Mouse (Mus musculus) testis, adult 2 months (tissue): ENCODE measurements around the gene Klk1b8. TPM values are rescaled to one million over a fixed set of nuclear protein-coding genes. Genes with fewer than 3 reads are reported as not detected.

Experiments used
- H3K27ac ChIP-seq: fragments of 200-500 bp; 2 replicates; pipeline ENCODE4 v1.5.1; 2012; ENCODE audit warnings: low read depth, low read length; ENCODE audit not compliant: control insufficient read depth, insufficient read depth
- H3K27me3 ChIP-seq: fragments of 200-500 bp; 2 replicates; pipeline ENCODE4 v1.6.1; 2012; ENCODE audit warnings: mild to moderate bottlenecking, low read length, moderate library complexity; ENCODE audit not compliant: control insufficient read depth, insufficient read depth
- H3K36me3 ChIP-seq: fragments of 200-500 bp; 2 replicates; pipeline ENCODE4 v1.6.1; 2012; ENCODE audit warnings: mild to moderate bottlenecking, low read length; ENCODE audit not compliant: control insufficient read depth, insufficient read depth
- H3K4me1 ChIP-seq: fragments of 200-500 bp; 2 replicates; pipeline ENCODE4 v1.6.1; 2012; ENCODE audit warnings: low read length; ENCODE audit not compliant: control insufficient read depth, insufficient read depth
- H3K4me3 ChIP-seq: fragments of 200-500 bp; 2 replicates; pipeline ENCODE4 v1.5.1; 2012; ENCODE audit warnings: low read depth, mild to moderate bottlenecking, low read length, moderate library complexity, mixed read lengths; ENCODE audit not compliant: control insufficient read depth
- CTCF ChIP-seq: fragments of 200-500 bp; IDR thresholded peaks from 2 replicates; pipeline ENCODE4 v1.5.1; 2012; ENCODE audit warnings: low read depth, mild to moderate bottlenecking, inconsistent platforms, low read length, moderate library complexity; ENCODE audit not compliant: control insufficient read depth, insufficient read depth, insufficient replicate concordance
- POLR2A ChIP-seq: fragments of 200-500 bp; IDR thresholded peaks from 2 replicates; pipeline ENCODE4 v1.6.1; 2012; ENCODE audit warnings: low read depth, mild to moderate bottlenecking, inconsistent platforms, low read length, moderate library complexity; ENCODE audit not compliant: control insufficient read depth
- polyA plus RNA-seq: library from polyadenylated mRNA; depleted of rRNA; stranded (reverse); fragments of >200 nt; gene quantifications from 2 replicates; pipeline ENCODE4 v1.2.3, GENCODE M21; 2012; rRNA removed

The Klk1b8 gene
- polyA plus RNA-seq: 93.8 and 107 TPM in 2 replicates

- no peaks in the 10 kb centered on the region for H3K4me1 ChIP-seq
- no peaks in the 10 kb centered on the region for H3K36me3 ChIP-seq
- no peak within 1 kb of the TSS for H3K27ac ChIP-seq
- H3K27me3 ChIP-seq: no peaks in the 10 kb centered on the region
- TF ChIP-seq POLR2A: no peak
- H3K4me3 ChIP-seq: no peak within 1 kb of the TSS
Observed at GRCm38 (mm10) chr7:43950364-43950763, at the start of gene Klk1b8. Gene Klk1b8 (plus strand): TSS chr7:43950664.

GRCm38 (mm10) chr7:43914821-43915220, 35.6 kb upstream of the Klk1b8 start:
- H3K4me1 ChIP-seq: peaks cover 10% of the 10 kb centered on the region
- H3K4me3 ChIP-seq: no peak overlapping the region
- H3K27me3 ChIP-seq: no peaks in the 10 kb centered on the region
- no peaks in the 10 kb centered on the region for H3K36me3 ChIP-seq
- TF ChIP-seq POLR2A (no peak), CTCF (no peak)
- no peak overlapping the region for H3K27ac ChIP-seq

GRCm38 (mm10) chr7:43918426-43918825, 32.0 kb upstream of the Klk1b8 start:
- Histone ChIP-seq H3K27ac (no peak overlapping the region), H3K4me1 (peaks cover 10% of the 10 kb centered on the region), H3K36me3 (no peaks in the 10 kb centered on the region), H3K4me3 (peak overlapping the region; percentile 71), H3K27me3 (no peaks in the 10 kb centered on the region)
- TF ChIP-seq POLR2A (no peak), CTCF (no peak)

GRCm38 (mm10) chr7:43918871-43919270, 31.6 kb upstream of the Klk1b8 start:
- Histone ChIP-seq H3K4me1 (peaks cover 10% of the 10 kb centered on the region), H3K27ac (no peak overlapping the region), H3K36me3 (no peaks in the 10 kb centered on the region), H3K4me3 (peak overlapping the region; percentile 71), H3K27me3 (no peaks in the 10 kb centered on the region)
- TF ChIP-seq POLR2A (no peak), CTCF (no peak)

GRCm38 (mm10) chr7:43919559-43920451, 30.7 kb upstream of the Klk1b8 start:
- Histone ChIP-seq H3K27ac (no peak overlapping the region), H3K36me3 (no peaks in the 10 kb centered on the region), H3K4me1 (peaks cover 10% of the 10 kb centered on the region), H3K4me3 (peak overlapping the region; percentile 71; the same call in 1 of the 2 replicates), H3K27me3 (no peaks in the 10 kb centered on the region)
- TF ChIP-seq CTCF (peak; percentile 91; the same call in 1 of the 2 replicates), POLR2A (no peak)

- TF ChIP-seq CTCF: no peak
- no peak for TF ChIP-seq POLR2A
- H3K36me3 ChIP-seq: no peaks in the 10 kb centered on the region
- no peaks in the 10 kb centered on the region for H3K27me3 ChIP-seq
- peaks cover 10% of the 10 kb centered on the region for H3K4me1 ChIP-seq
- H3K27ac ChIP-seq: no peak overlapping the region
- H3K4me3 ChIP-seq: no peak overlapping the region
Observed at GRCm38 (mm10) chr7:43920582-43920981, 29.9 kb upstream of the Klk1b8 start.

- H3K36me3 ChIP-seq: no peaks in the 10 kb centered on the region
- H3K27ac ChIP-seq: no peak overlapping the region
- TF ChIP-seq CTCF (no peak), POLR2A (no peak)
- peaks cover 10% of the 10 kb centered on the region for H3K4me1 ChIP-seq
- no peaks in the 10 kb centered on the region for H3K27me3 ChIP-seq
- no peak overlapping the region for H3K4me3 ChIP-seq
Observed at GRCm38 (mm10) chr7:43921087-43921486, 29.4 kb upstream of the Klk1b8 start.
